Mouse (Mus musculus) heart, embryonic 16.5 days (tissue): ENCODE data around the gene Ecm1. TPM values are rescaled to one million over a fixed set of nuclear protein-coding genes. Genes with fewer than 3 reads are reported as not detected.
A peak's percentile ranks its signal among the peaks of the same experiment; 100 is the strongest.

Experiments
- ATAC-seq: fragments of 200-750 bp; cut with Nextera tagmentation; replicated peaks from 2 replicates; pipeline ENCODE4 v1.8.0; 2017; ENCODE audit warnings: moderate number of reproducible peaks; ENCODE audit not compliant: insufficient read depth, low FRiP score; ENCODE audit errors: extremely low read depth
- H3K27ac ChIP-seq: fragments of 300-500 bp; sonication (generic); 2 replicates; pipeline ENCODE4 v1.5.1; 2014; ENCODE audit warnings: mild to moderate bottlenecking, low read length, control low read depth, moderate library complexity
- H3K27me3 ChIP-seq: fragments of 300-500 bp; sonication (generic); 2 replicates; pipeline ENCODE4 v1.6.1; 2014; ENCODE audit warnings: low read length, mixed read lengths; ENCODE audit not compliant: control insufficient read depth, insufficient read depth
- H3K36me3 ChIP-seq: fragments of 300-500 bp; sonication (generic); 2 replicates; pipeline ENCODE4 v1.6.1; 2014; ENCODE audit not compliant: control insufficient read depth, insufficient read depth
- H3K4me1 ChIP-seq: fragments of 300-500 bp; sonication (generic); 2 replicates; pipeline ENCODE4 v1.6.1; 2014; ENCODE audit warnings: low read length, mixed read lengths; ENCODE audit not compliant: control insufficient read depth, insufficient read depth
- H3K4me2 ChIP-seq: fragments of 300-500 bp; sonication (generic); 2 replicates; pipeline ENCODE4 v1.6.1; 2014; ENCODE audit warnings: low read depth, mild to moderate bottlenecking, control low read depth, low read length
- H3K4me3 ChIP-seq: fragments of 300-500 bp; sonication (generic); 2 replicates; pipeline ENCODE4 v1.5.1; 2014; ENCODE audit warnings: mild to moderate bottlenecking, control low read depth, low read length
- H3K9ac ChIP-seq: fragments of 300-500 bp; sonication (generic); 2 replicates; pipeline ENCODE4 v1.6.1; 2014; ENCODE audit warnings: low read length, control low read depth
- H3K9me3 ChIP-seq: fragments of 300-500 bp; sonication (generic); replicated peaks from 2 replicates; pipeline ENCODE4 v1.6.1; 2016; ENCODE audit warnings: low read length; ENCODE audit not compliant: control insufficient read depth
- WGBS: fragments of 180-500 bp; shearing (Covaris S2); extraction: QIAGEN DNeasy Blood & Tissue Kit; methylation state at CpG from one replicate; pipeline ENCODE4 v1.1.7; 2014; 5-methylcytosine and 5-hydroxymethylcytosine counted together
- polyA plus RNA-seq: library from polyadenylated mRNA; unstranded; fragments of >200 nt; fragmentation: Nextera tagmentation; extraction: Ambion mirVana; gene quantifications from 2 replicates; pipeline ENCODE4 v1.2.1, GENCODE M21; 2015

The Ecm1 gene
- 44.1 and 49.2 TPM in 2 replicates for polyA plus RNA-seq

- Histone ChIP-seq H3K27me3 (no peaks in the 10 kb centered on the region), H3K9me3 (no peaks in the 10 kb centered on the region), H3K4me2 (peak within 1 kb of the TSS; percentile 56), H3K27ac (peak within 1 kb of the TSS; percentile 93), H3K9ac (peak within 1 kb of the TSS; percentile 57), H3K4me1 (peaks cover 40% of the 10 kb centered on the region), H3K4me3 (peak within 1 kb of the TSS; percentile 30), H3K36me3 (peaks cover 19% of the 10 kb centered on the region)
- WGBS: 32% methylated on average over 7 of the region's 7 CpGs
- ATAC-seq: peak; percentile 63
Measured at GRCm38 (mm10) chr3:95739353-95740104, at the start of gene Ecm1. Gene Ecm1, minus strand, starts transcription at chr3:95739569.

GRCm38 (mm10) chr3:95785501-95785900, 46.1 kb upstream of the Ecm1 start:
- H3K36me3 ChIP-seq: peaks cover 53% of the 10 kb centered on the region
- no peak overlapping the region for H3K9ac ChIP-seq

GRCm38 (mm10) chr3:95771985-95772384, 32.6 kb upstream of the Ecm1 start:
- Histone ChIP-seq H3K4me2 (no peak overlapping the region), H3K9me3 (no peaks in the 10 kb centered on the region), H3K4me3 (no peak overlapping the region), H3K9ac (no peak overlapping the region), H3K27ac (no peak overlapping the region), H3K27me3 (no peaks in the 10 kb centered on the region), H3K4me1 (no peaks in the 10 kb centered on the region), H3K36me3 (peaks cover 44% of the 10 kb centered on the region)
- no peak for ATAC-seq

More at GRCm38 (mm10) chr3:95785501-95785900, 46.1 kb upstream of the Ecm1 start:
- 90% methylated on average over 4 of the region's 4 CpGs for WGBS
- H3K9me3 ChIP-seq: no peaks in the 10 kb centered on the region
- H3K27me3 ChIP-seq: no peaks in the 10 kb centered on the region
- no peak for ATAC-seq
- no peak overlapping the region for H3K4me3 ChIP-seq
- no peak overlapping the region for H3K4me2 ChIP-seq
- no peak overlapping the region for H3K27ac ChIP-seq
- no peaks in the 10 kb centered on the region for H3K4me1 ChIP-seq

- no peak overlapping the region for H3K4me3 ChIP-seq
- WGBS: 83% methylated on average over 10 of the region's 10 CpGs
- ATAC-seq: no peak
- peaks cover 36% of the 10 kb centered on the region for H3K36me3 ChIP-seq
- H3K27ac ChIP-seq: no peak overlapping the region
- no peak overlapping the region for H3K9ac ChIP-seq
- H3K9me3 ChIP-seq: no peaks in the 10 kb centered on the region
- no peak overlapping the region for H3K4me2 ChIP-seq
- H3K27me3 ChIP-seq: no peaks in the 10 kb centered on the region
- no peaks in the 10 kb centered on the region for H3K4me1 ChIP-seq
Measured at GRCm38 (mm10) chr3:95765534-95765933, 26.2 kb upstream of the Ecm1 start.

- Histone ChIP-seq H3K4me2 (no peak overlapping the region), H3K27ac (no peak overlapping the region), H3K4me3 (no peak overlapping the region), H3K27me3 (no peaks in the 10 kb centered on the region), H3K4me1 (no peaks in the 10 kb centered on the region), H3K9ac (no peak overlapping the region), H3K36me3 (peaks cover 31% of the 10 kb centered on the region), H3K9me3 (no peaks in the 10 kb centered on the region)
- no peak for ATAC-seq
- WGBS: 86% methylated on average over 10 of the region's 10 CpGs
Measured at GRCm38 (mm10) chr3:95763811-95764210, 24.4 kb upstream of the Ecm1 start.

- Histone ChIP-seq H3K9ac (no peak overlapping the region), H3K4me3 (no peak overlapping the region), H3K4me1 (no peaks in the 10 kb centered on the region), H3K9me3 (no peaks in the 10 kb centered on the region), H3K27me3 (no peaks in the 10 kb centered on the region), H3K4me2 (no peak overlapping the region), H3K27ac (no peak overlapping the region), H3K36me3 (peaks cover 24% of the 10 kb centered on the region)
- no peak; the same call in 1 of the 2 replicates for ATAC-seq
- 58% methylated on average over 6 of the region's 6 CpGs for WGBS
Measured at GRCm38 (mm10) chr3:95762961-95763360, 23.6 kb upstream of the Ecm1 start.

GRCm38 (mm10) chr3:95761771-95762170, 22.4 kb upstream of the Ecm1 start:
- ATAC-seq: no peak
- Histone ChIP-seq H3K27ac (no peak overlapping the region), H3K9me3 (no peaks in the 10 kb centered on the region), H3K4me3 (no peak overlapping the region), H3K4me1 (no peaks in the 10 kb centered on the region), H3K27me3 (no peaks in the 10 kb centered on the region), H3K9ac (no peak overlapping the region), H3K4me2 (no peak overlapping the region), H3K36me3 (peaks cover 24% of the 10 kb centered on the region)
- 69% methylated on average over 4 of the region's 4 CpGs for WGBS

GRCm38 (mm10) chr3:95760656-95761055, 21.3 kb upstream of the Ecm1 start:
- Histone ChIP-seq H3K9ac (no peak overlapping the region), H3K27ac (no peak overlapping the region), H3K4me3 (no peak overlapping the region), H3K36me3 (peaks cover 18% of the 10 kb centered on the region), H3K4me1 (no peaks in the 10 kb centered on the region), H3K4me2 (no peak overlapping the region), H3K27me3 (no peaks in the 10 kb centered on the region), H3K9me3 (no peaks in the 10 kb centered on the region)
- ATAC-seq: no peak

GRCm38 (mm10) chr3:95760106-95760505, 20.7 kb upstream of the Ecm1 start, which contains the start of gene Tars2:
Gene Tars2, minus strand, starts transcription at chr3:95760206.
- Histone ChIP-seq H3K9ac (no peak within 1 kb of the TSS), H3K4me2 (no peak within 1 kb of the TSS), H3K9me3 (no peaks in the 10 kb centered on the region), H3K4me3 (no peak within 1 kb of the TSS), H3K27ac (no peak within 1 kb of the TSS), H3K36me3 (peaks cover 13% of the 10 kb centered on the region), H3K27me3 (no peaks in the 10 kb centered on the region), H3K4me1 (no peaks in the 10 kb centered on the region)
- ATAC-seq: no peak
- 79% methylated on average over 6 of the region's 6 CpGs for WGBS
